Mouse (Mus musculus): ENCODE data around the gene Smim5. TPM values are rescaled to one million over a fixed set of nuclear protein-coding genes. Genes with fewer than 3 reads are reported as not detected.

Gene Smim5
- polyA plus RNA-seq, 1 experiment: 49.4 TPM

DNA sequence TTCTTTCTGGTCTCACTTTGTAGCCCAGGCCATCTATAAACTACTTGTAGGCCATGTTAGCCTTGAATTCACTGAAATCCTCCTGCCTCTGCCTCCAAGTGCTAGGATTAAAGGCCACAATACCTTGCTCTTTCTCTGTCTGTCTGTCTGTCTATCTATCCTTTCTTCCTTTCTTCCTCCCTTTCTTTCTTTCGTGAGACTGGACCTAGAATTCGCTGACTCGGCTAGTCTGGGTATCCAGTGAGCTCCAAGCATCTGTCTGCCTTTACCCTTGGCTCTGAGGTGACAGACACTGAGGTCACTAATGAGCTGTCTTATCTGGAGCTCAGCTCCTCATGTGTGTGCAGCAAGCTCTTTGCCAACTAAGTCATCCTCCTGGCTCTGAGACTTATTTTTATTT is 23.8 kb upstream of the Smim5 start:
- no peaks in the 10 kb centered on the region for H3K36me3 ChIP-seq (ENCODE audit: control insufficient read depth, insufficient read depth)
- peaks cover 62% of the 10 kb centered on the region for H3K27me3 ChIP-seq (ENCODE audit: control insufficient read depth, insufficient read depth, insufficient read length)
- no peak for TF ChIP-seq USF1 (IDR thresholded peaks at IDR 0.05; ENCODE audit: low read depth)
- no peak for TF ChIP-seq POLR2AphosphoS2 (IDR thresholded peaks at IDR 0.05; ENCODE audit: insufficient read length, low read depth)
- TF ChIP-seq E2F4 (IDR thresholded peaks at IDR 0.05; ENCODE audit: insufficient read depth): no peak
- no peak for TF ChIP-seq REST (IDR thresholded peaks at IDR 0.05; ENCODE audit: insufficient read depth, insufficient read length)
- no peak for TF ChIP-seq SRF (IDR thresholded peaks at IDR 0.05; ENCODE audit: control insufficient read depth, insufficient read length, low read depth)
- no peak for TF ChIP-seq MAX (IDR thresholded peaks at IDR 0.05; ENCODE audit: low read depth)
- TF ChIP-seq CEBPB (IDR thresholded peaks at IDR 0.05; ENCODE audit: insufficient read depth, poor library complexity, severe bottlenecking): no peak
- H3K79me2 ChIP-seq (ENCODE audit: control insufficient read depth, insufficient read depth): no peaks in the 10 kb centered on the region
- no peak overlapping the region for H3K4me2 ChIP-seq (ENCODE audit: low read depth)
- H3ac ChIP-seq (ENCODE audit: control insufficient read depth, insufficient read length): no peak overlapping the region
- H3K4me3 ChIP-seq: no peak overlapping the region

DNA sequence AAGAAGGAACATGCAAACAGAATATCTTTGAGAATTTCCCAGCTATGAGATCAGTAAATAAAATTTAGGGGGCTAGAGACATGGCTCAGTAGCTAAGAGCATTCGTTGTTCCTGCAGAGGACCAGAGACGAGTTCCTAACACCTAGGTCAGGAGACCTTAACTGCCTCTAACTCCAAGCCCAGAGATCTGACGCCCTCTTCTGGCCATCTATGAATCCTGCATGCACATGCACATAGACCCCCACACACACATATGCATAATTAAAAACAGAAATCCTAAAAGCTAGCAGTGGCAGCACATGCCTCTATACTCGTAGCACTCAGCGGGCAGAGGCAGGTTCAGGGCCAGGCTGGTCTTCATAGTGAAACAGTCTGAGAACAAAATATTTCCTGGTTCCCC is 23.3 kb upstream of the Smim5 start:
- Histone ChIP-seq H3K36me3 (ENCODE audit: control insufficient read depth, insufficient read depth) (no peaks in the 10 kb centered on the region), H3K79me2 (ENCODE audit: control insufficient read depth, insufficient read depth) (no peaks in the 10 kb centered on the region), H3ac (ENCODE audit: control insufficient read depth, insufficient read length) (no peak overlapping the region), H3K4me3 (no peak overlapping the region), H3K27me3 (ENCODE audit: control insufficient read depth, insufficient read depth, insufficient read length) (peaks cover 59% of the 10 kb centered on the region), H3K4me2 (ENCODE audit: low read depth) (no peak overlapping the region)
- TF ChIP-seq MYOG (IDR thresholded peaks at IDR 0.05; ENCODE audit: control insufficient read depth in 1 of 3, insufficient read depth in 1 of 3, insufficient read length in 2 of 3, low read depth in 2 of 3): no peak

DNA sequence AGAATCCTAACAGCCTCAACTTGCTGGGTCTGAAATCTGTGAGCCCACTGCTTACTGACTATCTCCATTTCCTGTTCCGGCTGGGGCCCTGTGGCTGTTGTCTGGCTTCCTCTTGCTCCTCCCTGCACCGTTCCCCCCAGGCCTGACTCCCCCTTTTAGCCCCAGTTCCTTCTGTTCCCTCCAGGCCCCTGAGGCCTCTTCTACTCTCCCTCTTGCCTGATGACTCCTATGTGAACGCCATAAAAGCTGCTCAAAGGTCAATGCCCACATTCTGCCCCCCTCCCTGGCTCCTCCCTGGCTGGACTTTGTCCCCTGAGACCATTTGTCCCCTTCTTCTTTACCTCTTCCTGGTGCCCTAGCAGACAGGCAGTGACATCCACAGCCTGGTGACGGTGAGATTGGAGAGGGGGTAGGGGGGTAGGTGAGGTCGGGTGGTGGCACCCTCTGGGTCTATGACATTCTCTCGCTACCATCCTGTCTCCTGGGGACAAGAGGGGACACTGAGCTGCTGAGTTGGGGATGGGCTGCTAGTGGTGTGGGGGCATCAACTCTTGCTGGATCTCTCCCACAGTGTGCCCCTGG is 22.5 kb upstream of the Smim5 start:
- no peaks in the 10 kb centered on the region for H3K79me2 ChIP-seq (ENCODE audit: control insufficient read depth, insufficient read depth)
- H3K4me3 ChIP-seq: no peak overlapping the region
- H3K27me3 ChIP-seq (ENCODE audit: control insufficient read depth, insufficient read depth, insufficient read length): peaks cover 57% of the 10 kb centered on the region
- H3K4me2 ChIP-seq (ENCODE audit: low read depth): no peak overlapping the region
- no peak overlapping the region for H3ac ChIP-seq (ENCODE audit: control insufficient read depth, insufficient read length)
- TF ChIP-seq MAX (IDR thresholded peaks at IDR 0.05; ENCODE audit: low read depth): no peak
- no peak for TF ChIP-seq CEBPB (IDR thresholded peaks at IDR 0.05; ENCODE audit: insufficient read depth, poor library complexity, severe bottlenecking)
- TF ChIP-seq E2F4 (IDR thresholded peaks at IDR 0.05; ENCODE audit: insufficient read depth): no peak
- no peak for TF ChIP-seq USF1 (IDR thresholded peaks at IDR 0.05; ENCODE audit: low read depth)
- TF ChIP-seq MYOD1 (IDR thresholded peaks at IDR 0.05; ENCODE audit: control insufficient read depth in 1 of 3, insufficient read length in 2 of 3, low read depth in 2 of 3): no peak
- no peak for TF ChIP-seq POLR2A (IDR thresholded peaks at IDR 0.05; ENCODE audit: insufficient read length, low read depth)
- TF ChIP-seq REST (IDR thresholded peaks at IDR 0.05; ENCODE audit: insufficient read depth, insufficient read length): no peak
- TF ChIP-seq TCF12 (IDR thresholded peaks at IDR 0.05; ENCODE audit: insufficient read depth, poor library complexity, severe bottlenecking): no peak
- no peak for TF ChIP-seq MYOG (IDR thresholded peaks at IDR 0.05; ENCODE audit: control insufficient read depth in 1 of 3, insufficient read depth in 1 of 3, insufficient read length in 2 of 3, low read depth in 2 of 3)
- TF ChIP-seq POLR2AphosphoS2 (IDR thresholded peaks at IDR 0.05; ENCODE audit: insufficient read length, low read depth): no peak
- TF ChIP-seq SRF (IDR thresholded peaks at IDR 0.05; ENCODE audit: control insufficient read depth, insufficient read length, low read depth): no peak
- no peak for TF ChIP-seq TCF3 (IDR thresholded peaks at IDR 0.05; ENCODE audit: insufficient read length, low read depth)
- H3K36me3 ChIP-seq (ENCODE audit: control insufficient read depth, insufficient read depth): no peaks in the 10 kb centered on the region

- H3K4me3 ChIP-seq: no peak overlapping the region
- peaks cover 58% of the 10 kb centered on the region for H3K27me3 ChIP-seq (ENCODE audit: control insufficient read depth, insufficient read depth, insufficient read length)
- no peak overlapping the region for H3K4me2 ChIP-seq (ENCODE audit: low read depth)
- TF ChIP-seq POLR2A (IDR thresholded peaks at IDR 0.05; ENCODE audit: insufficient read length, low read depth) (no peak), POLR2AphosphoS2 (IDR thresholded peaks at IDR 0.05; ENCODE audit: insufficient read length, low read depth) (no peak), CEBPB (IDR thresholded peaks at IDR 0.05; ENCODE audit: insufficient read depth, poor library complexity, severe bottlenecking) (no peak), E2F4 (IDR thresholded peaks at IDR 0.05; ENCODE audit: insufficient read depth) (no peak), TCF3 (IDR thresholded peaks at IDR 0.05; ENCODE audit: insufficient read length, low read depth) (no peak), MAX (IDR thresholded peaks at IDR 0.05; ENCODE audit: low read depth) (no peak), SRF (IDR thresholded peaks at IDR 0.05; ENCODE audit: control insufficient read depth, insufficient read length, low read depth) (no peak), TCF12 (IDR thresholded peaks at IDR 0.05; ENCODE audit: insufficient read depth, poor library complexity, severe bottlenecking) (no peak)
- no peaks in the 10 kb centered on the region for H3K79me2 ChIP-seq (ENCODE audit: control insufficient read depth, insufficient read depth)
- H3ac ChIP-seq (ENCODE audit: control insufficient read depth, insufficient read length): no peak overlapping the region
- H3K36me3 ChIP-seq (ENCODE audit: control insufficient read depth, insufficient read depth): no peaks in the 10 kb centered on the region
Measured at GRCm38 (mm10) chr11:115878071-115878470, 21.7 kb upstream of the Smim5 start.

DNA sequence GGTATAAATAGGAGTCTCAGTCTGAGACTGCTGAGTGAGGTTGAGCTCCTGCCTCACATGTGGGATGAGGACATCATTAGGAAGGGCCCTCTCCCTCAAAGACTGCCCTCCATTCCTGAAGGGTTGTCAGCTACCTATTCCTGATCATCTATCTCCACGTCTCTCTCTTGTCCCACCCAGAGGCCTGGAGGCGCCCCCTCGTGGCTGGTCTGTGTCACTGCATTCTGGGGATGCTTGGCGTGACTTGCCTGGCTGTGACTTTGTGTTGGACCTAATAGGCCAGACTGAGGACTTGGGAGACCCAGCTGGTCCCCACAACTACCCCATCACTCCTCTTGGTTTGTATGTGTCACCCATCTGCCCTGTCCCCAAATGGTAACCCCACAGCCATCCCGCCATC is 18.8 kb upstream of the Smim5 start:
- H3K4me3 ChIP-seq: no peak overlapping the region
- no peak for TF ChIP-seq TCF12 (IDR thresholded peaks at IDR 0.05; ENCODE audit: insufficient read depth, poor library complexity, severe bottlenecking)
- TF ChIP-seq USF1 (IDR thresholded peaks at IDR 0.05; ENCODE audit: low read depth): no peak
- no peak for TF ChIP-seq SRF (IDR thresholded peaks at IDR 0.05; ENCODE audit: control insufficient read depth, insufficient read length, low read depth)
- no peak for TF ChIP-seq CEBPB (IDR thresholded peaks at IDR 0.05; ENCODE audit: insufficient read depth, poor library complexity, severe bottlenecking)
- TF ChIP-seq E2F4 (IDR thresholded peaks at IDR 0.05; ENCODE audit: insufficient read depth): no peak
- TF ChIP-seq POLR2A (IDR thresholded peaks at IDR 0.05; ENCODE audit: insufficient read length, low read depth): no peak
- TF ChIP-seq REST (IDR thresholded peaks at IDR 0.05; ENCODE audit: insufficient read depth, insufficient read length): no peak
- TF ChIP-seq POLR2AphosphoS2 (IDR thresholded peaks at IDR 0.05; ENCODE audit: insufficient read length, low read depth): no peak
- no peak overlapping the region for H3K4me2 ChIP-seq (ENCODE audit: low read depth)
- H3K36me3 ChIP-seq (ENCODE audit: control insufficient read depth, insufficient read depth): no peaks in the 10 kb centered on the region
- no peak overlapping the region for H3ac ChIP-seq (ENCODE audit: control insufficient read depth, insufficient read length)
- peaks cover 72% of the 10 kb centered on the region for H3K27me3 ChIP-seq (ENCODE audit: control insufficient read depth, insufficient read depth, insufficient read length)
- H3K79me2 ChIP-seq (ENCODE audit: control insufficient read depth, insufficient read depth): no peaks in the 10 kb centered on the region
